Mouse (Mus musculus) kidney, postnatal 14 days (tissue): ENCODE results near the gene Casq1.
A peak's percentile ranks its signal among the peaks of the same experiment; 100 is the strongest.

Source experiments
- DNase-seq: peaks from one replicate; pipeline ENCODE4 v3.0.0; 2022; ENCODE audit warnings: mixed read lengths

Gene Casq1

GRCm38 (mm10) chr1:172205741-172206087 is 14.0 kb downstream of the Casq1 start:
- no peak for DNase-seq

GRCm38 (mm10) chr1:172204814-172205740 is 14.6 kb downstream of the Casq1 start:
- no peak for DNase-seq

GRCm38 (mm10) chr1:172204033-172204813 is 15.4 kb downstream of the Casq1 start:
- peak; percentile 40 for DNase-seq

GRCm38 (mm10) chr1:172203566-172203965 is 16.1 kb downstream of the Casq1 start:
- peak; percentile 53 for DNase-seq

- DNase-seq = peak; percentile 34
Measured at GRCm38 (mm10) chr1:172202894-172203522, 16.7 kb downstream of the Casq1 start.

- peak; percentile 56 for DNase-seq
Measured at GRCm38 (mm10) chr1:172201967-172202880, 17.4 kb downstream of the Casq1 start.

GRCm38 (mm10) chr1:172200871-172201447 is 18.7 kb downstream of the Casq1 start:
- DNase-seq = peak; percentile 52

- DNase-seq = no peak
Measured at GRCm38 (mm10) chr1:172200161-172200560, 19.5 kb downstream of the Casq1 start.

GRCm38 (mm10) chr1:172198996-172199395 is 20.7 kb downstream of the Casq1 start:
- no peak for DNase-seq

GRCm38 (mm10) chr1:172198316-172198715 is 21.4 kb downstream of the Casq1 start:
- no peak for DNase-seq

- no peak for DNase-seq
Measured at GRCm38 (mm10) chr1:172197851-172198250, 21.8 kb downstream of the Casq1 start.

GRCm38 (mm10) chr1:172197146-172197545 is 22.5 kb downstream of the Casq1 start:
- DNase-seq = no peak

- no peak for DNase-seq
Measured at GRCm38 (mm10) chr1:172194435-172194834, 25.2 kb downstream of the Casq1 start.

GRCm38 (mm10) chr1:172192217-172192616 is 27.5 kb downstream of the Casq1 start:
- DNase-seq = no peak

GRCm38 (mm10) chr1:172191578-172191977 is 28.1 kb downstream of the Casq1 start:
- DNase-seq = no peak

- DNase-seq = peak; percentile 36
Measured at GRCm38 (mm10) chr1:172188891-172189290, 30.8 kb downstream of the Casq1 start.

GRCm38 (mm10) chr1:172186401-172187289 is 33.0 kb downstream of the Casq1 start:
- no peak for DNase-seq

GRCm38 (mm10) chr1:172183915-172184314 is 35.8 kb downstream of the Casq1 start:
- no peak for DNase-seq

- DNase-seq = no peak
Measured at GRCm38 (mm10) chr1:172183056-172183455, 36.6 kb downstream of the Casq1 start.

GRCm38 (mm10) chr1:172181777-172182176 is 37.9 kb downstream of the Casq1 start:
- DNase-seq = no peak

GRCm38 (mm10) chr1:172180881-172181280 is 38.8 kb downstream of the Casq1 start:
- no peak for DNase-seq
